Mouse (Mus musculus): ENCODE data around the gene Zcchc14. TPM values are rescaled to one million over a fixed set of nuclear protein-coding genes. Genes with fewer than 3 reads are reported as not detected.

Gene Zcchc14
- total RNA-seq, 1 experiment: 18.6 TPM

DNA sequence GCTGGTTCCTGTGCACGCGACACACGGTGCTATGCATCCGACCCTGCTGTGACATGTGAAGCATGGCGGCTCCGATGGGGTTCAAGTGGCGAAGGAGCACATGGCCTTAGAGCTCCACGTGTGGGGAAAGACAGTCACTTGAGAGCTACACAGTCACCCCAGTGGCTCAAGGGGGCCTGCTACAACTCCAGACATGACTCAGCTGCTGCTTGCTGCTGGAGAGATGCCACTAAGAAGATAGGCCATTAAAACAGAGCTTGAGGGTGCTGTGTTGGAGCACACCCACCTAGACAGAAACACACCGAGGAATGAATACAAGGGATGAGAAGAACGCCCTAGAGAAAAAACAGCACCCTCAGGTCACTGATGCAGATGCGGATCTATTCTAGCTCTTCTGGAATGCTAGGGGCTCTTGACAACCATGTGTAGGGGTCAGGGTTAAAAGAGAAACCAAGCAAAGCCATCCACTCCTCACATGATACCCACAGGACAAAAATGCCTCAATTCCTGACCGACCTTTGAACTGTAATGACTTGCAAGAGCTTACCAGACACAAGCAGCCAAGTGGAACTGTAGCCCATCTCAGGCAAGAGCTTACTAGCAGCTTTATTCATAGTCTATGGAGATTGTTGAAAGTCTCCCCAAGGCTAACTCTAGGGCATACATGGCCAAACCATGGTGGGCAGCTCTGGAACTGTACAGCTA is 5.0 kb downstream of the Zcchc14 start:
- no peak overlapping the region for H3K27ac ChIP-seq (ENCODE audit: insufficient read depth, low read depth, low read length, poor library complexity, severe bottlenecking)
- in situ Hi-C loops (cut with MboI; ENCODE audit: low sequenced_read_pairs in 2 of 2, unreplicated experiment in 2 of 2): no loop called here
- H3K4me3 ChIP-seq (ENCODE audit: insufficient read depth in 1 of 2, low read depth in 1 of 2, low read length in 2 of 2, poor library complexity in 1 of 2, severe bottlenecking in 1 of 2): no peak overlapping the region
- no peak for DNase-seq (ENCODE audit: low read depth, low spot score)
- no peaks in the 10 kb centered on the region for H3K9me3 ChIP-seq (ENCODE audit: control insufficient read depth, insufficient read depth, low read depth, low read length)
- H3K36me3 ChIP-seq (ENCODE audit: control insufficient read depth, insufficient read depth, low read length, poor library complexity, severe bottlenecking): peaks cover 12% of the 10 kb centered on the region; the same call in 1 of the 2 replicates
- H3K9ac ChIP-seq (ENCODE audit: insufficient read depth, low read depth, low read length, poor library complexity, severe bottlenecking): no peak overlapping the region
- TF ChIP-seq ZNF384 (IDR thresholded peaks at IDR 0.05; ENCODE audit: low read depth, low read length) (no peak), MAFK (IDR thresholded peaks at IDR 0.05; ENCODE audit: insufficient read depth, low read depth, low read length) (no peak), ZC3H11A (IDR thresholded peaks at IDR 0.05; ENCODE audit: borderline replicate concordance, low read depth, low read length) (no peak), HCFC1 (IDR thresholded peaks at IDR 0.05; ENCODE audit: borderline replicate concordance, insufficient read depth, low read length) (no peak), CHD2 (IDR thresholded peaks at IDR 0.05; ENCODE audit: low read depth, low read length) (no peak)
- peaks cover 0 to 23% of the 10 kb centered on the region in 2 experiments; a peak in 2 of 4 replicates for H3K4me1 ChIP-seq (ENCODE audit: control insufficient read depth in 2 of 2, insufficient read depth in 2 of 2, low read length in 2 of 2, poor library complexity in 1 of 2)

DNA sequence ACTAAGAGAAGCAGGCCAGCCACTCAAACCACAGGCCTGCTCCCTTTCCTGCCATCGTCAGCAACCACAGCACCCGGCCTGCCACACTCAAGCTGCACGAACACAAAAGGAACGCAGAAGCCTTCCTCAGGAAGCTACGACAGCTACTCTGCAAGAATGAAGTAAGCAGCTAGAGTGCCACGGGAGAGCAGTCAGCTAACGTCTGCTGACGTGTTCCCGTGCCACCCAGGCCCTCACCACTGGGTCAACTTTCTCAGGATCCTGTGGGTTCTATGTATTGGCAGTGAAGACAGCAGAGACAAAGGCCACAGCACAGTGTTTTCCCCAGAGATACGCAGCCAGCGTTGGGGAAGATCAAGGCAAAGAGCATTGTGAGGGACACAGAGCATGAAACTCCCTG is 9.3 kb downstream of the Zcchc14 start:
- DNase-seq (ENCODE audit: low read depth, low spot score): no peak
- peaks cover 0 to 8% of the 10 kb centered on the region in 2 experiments; a peak in 1 of 4 replicates for H3K4me1 ChIP-seq (ENCODE audit: control insufficient read depth in 2 of 2, insufficient read depth in 2 of 2, low read length in 2 of 2, poor library complexity in 1 of 2)
- in situ Hi-C loops (cut with MboI; ENCODE audit: low sequenced_read_pairs in 2 of 2, unreplicated experiment in 2 of 2): no loop called here
- no peaks in the 10 kb centered on the region for H3K9me3 ChIP-seq (ENCODE audit: control insufficient read depth, insufficient read depth, low read depth, low read length)
- no peak for TF ChIP-seq ZNF384 (IDR thresholded peaks at IDR 0.05; ENCODE audit: low read depth, low read length)
- no peak for TF ChIP-seq HCFC1 (IDR thresholded peaks at IDR 0.05; ENCODE audit: borderline replicate concordance, insufficient read depth, low read length)
- no peak for TF ChIP-seq MAFK (IDR thresholded peaks at IDR 0.05; ENCODE audit: insufficient read depth, low read depth, low read length)
- TF ChIP-seq CHD2 (IDR thresholded peaks at IDR 0.05; ENCODE audit: low read depth, low read length): no peak
- no peak for TF ChIP-seq ZC3H11A (IDR thresholded peaks at IDR 0.05; ENCODE audit: borderline replicate concordance, low read depth, low read length)
- no peaks in the 10 kb centered on the region; the same call in 1 of the 2 replicates for H3K36me3 ChIP-seq (ENCODE audit: control insufficient read depth, insufficient read depth, low read length, poor library complexity, severe bottlenecking)
- no peak overlapping the region for H3K9ac ChIP-seq (ENCODE audit: insufficient read depth, low read depth, low read length, poor library complexity, severe bottlenecking)
- no peak overlapping the region for H3K4me3 ChIP-seq (ENCODE audit: insufficient read depth in 1 of 2, low read depth in 1 of 2, low read length in 2 of 2, poor library complexity in 1 of 2, severe bottlenecking in 1 of 2)
- H3K27ac ChIP-seq (ENCODE audit: insufficient read depth, low read depth, low read length, poor library complexity, severe bottlenecking): no peak overlapping the region

DNA sequence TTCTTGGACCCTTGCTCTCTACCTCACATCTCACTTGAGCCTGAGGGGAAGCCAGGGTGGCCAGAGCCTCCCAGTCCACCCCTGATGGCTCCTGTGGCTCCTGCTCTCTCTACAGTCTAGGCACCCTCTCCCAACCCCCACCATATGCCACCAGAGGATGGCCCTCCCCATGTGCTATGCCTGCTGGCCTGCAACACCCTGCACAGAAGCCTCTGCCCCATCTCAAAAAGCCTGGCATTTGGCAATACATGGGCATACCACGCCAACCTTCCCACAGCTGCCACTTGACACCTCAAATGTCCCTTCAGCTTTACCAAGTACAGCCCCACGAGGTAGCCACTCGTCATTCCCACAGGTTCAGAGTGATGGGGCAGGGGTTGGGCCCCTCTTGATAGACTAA is 9.9 kb downstream of the Zcchc14 start:
- in situ Hi-C loops (cut with MboI; ENCODE audit: low sequenced_read_pairs in 2 of 2, unreplicated experiment in 2 of 2): no loop called here
- H3K27ac ChIP-seq (ENCODE audit: insufficient read depth, low read depth, low read length, poor library complexity, severe bottlenecking): no peak overlapping the region
- TF ChIP-seq HCFC1 (IDR thresholded peaks at IDR 0.05; ENCODE audit: borderline replicate concordance, insufficient read depth, low read length): no peak
- peaks cover 0 to 8% of the 10 kb centered on the region in 2 experiments; a peak in 1 of 4 replicates for H3K4me1 ChIP-seq (ENCODE audit: control insufficient read depth in 2 of 2, insufficient read depth in 2 of 2, low read length in 2 of 2, poor library complexity in 1 of 2)
- DNase-seq (ENCODE audit: low read depth, low spot score): no peak
- no peaks in the 10 kb centered on the region for H3K9me3 ChIP-seq (ENCODE audit: control insufficient read depth, insufficient read depth, low read depth, low read length)
- no peaks in the 10 kb centered on the region; the same call in 1 of the 2 replicates for H3K36me3 ChIP-seq (ENCODE audit: control insufficient read depth, insufficient read depth, low read length, poor library complexity, severe bottlenecking)
- H3K9ac ChIP-seq (ENCODE audit: insufficient read depth, low read depth, low read length, poor library complexity, severe bottlenecking): no peak overlapping the region
- H3K4me3 ChIP-seq (ENCODE audit: insufficient read depth in 1 of 2, low read depth in 1 of 2, low read length in 2 of 2, poor library complexity in 1 of 2, severe bottlenecking in 1 of 2): no peak overlapping the region

DNA sequence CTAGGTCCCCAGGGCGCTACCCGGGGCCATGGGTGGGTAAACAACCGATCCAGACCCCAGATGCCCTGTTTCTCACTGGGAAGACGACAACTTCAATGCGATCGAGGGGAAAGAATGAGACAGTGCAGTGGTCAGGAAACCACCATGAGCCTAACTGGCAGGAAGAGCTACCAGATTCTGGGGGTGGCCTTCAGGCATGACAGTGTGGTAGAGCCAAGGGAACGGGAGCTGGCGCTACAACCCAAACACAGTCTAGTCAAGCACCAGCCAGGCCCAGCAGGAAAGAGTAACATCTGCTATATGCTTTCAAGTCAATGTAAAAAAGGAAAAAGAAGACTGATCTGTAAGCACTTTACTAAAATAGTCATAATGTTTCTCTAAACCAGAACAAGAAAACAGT is 16.5 kb downstream of the Zcchc14 start:
- no peaks in the 10 kb centered on the region for H3K36me3 ChIP-seq (ENCODE audit: control insufficient read depth, insufficient read depth, low read length, poor library complexity, severe bottlenecking)
- no peak overlapping the region for H3K27ac ChIP-seq (ENCODE audit: insufficient read depth, low read depth, low read length, poor library complexity, severe bottlenecking)
- no peaks in the 10 kb centered on the region for H3K9me3 ChIP-seq (ENCODE audit: control insufficient read depth, insufficient read depth, low read depth, low read length)
- TF ChIP-seq CHD2 (IDR thresholded peaks at IDR 0.05; ENCODE audit: low read depth, low read length) (no peak), HCFC1 (IDR thresholded peaks at IDR 0.05; ENCODE audit: borderline replicate concordance, insufficient read depth, low read length) (no peak), ZC3H11A (IDR thresholded peaks at IDR 0.05; ENCODE audit: borderline replicate concordance, low read depth, low read length) (no peak), MAFK (IDR thresholded peaks at IDR 0.05; ENCODE audit: insufficient read depth, low read depth, low read length) (no peak), ZNF384 (IDR thresholded peaks at IDR 0.05; ENCODE audit: low read depth, low read length) (no peak)
- no peaks in the 10 kb centered on the region for H3K4me1 ChIP-seq (ENCODE audit: control insufficient read depth in 2 of 2, insufficient read depth in 2 of 2, low read length in 2 of 2, poor library complexity in 1 of 2)
- no peak overlapping the region for H3K9ac ChIP-seq (ENCODE audit: insufficient read depth, low read depth, low read length, poor library complexity, severe bottlenecking)
- in situ Hi-C loops (cut with MboI; ENCODE audit: low sequenced_read_pairs in 2 of 2, unreplicated experiment in 2 of 2): no loop called here
- no peak overlapping the region for H3K4me3 ChIP-seq (ENCODE audit: insufficient read depth in 1 of 2, low read depth in 1 of 2, low read length in 2 of 2, poor library complexity in 1 of 2, severe bottlenecking in 1 of 2)
- no peak for DNase-seq (ENCODE audit: low read depth, low spot score)

DNA sequence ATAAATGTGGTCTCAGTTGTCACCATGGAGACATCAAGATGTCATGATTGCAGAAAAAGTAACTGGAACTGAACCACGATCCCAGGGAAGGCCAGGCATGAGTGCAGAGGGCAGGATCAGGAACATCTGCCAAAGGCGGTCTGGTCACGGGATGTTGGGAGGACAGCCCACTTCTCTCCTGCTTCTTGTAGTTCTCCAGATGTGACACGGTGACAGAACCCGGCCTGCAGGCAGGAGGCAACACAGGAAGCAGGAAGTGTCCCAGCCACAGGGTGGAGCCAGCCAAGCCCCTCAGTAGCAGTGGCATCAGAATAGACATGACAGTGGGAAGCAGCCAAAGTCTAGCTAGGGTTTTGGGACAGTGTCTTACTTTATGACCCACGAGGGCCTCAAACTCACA is 17.2 kb downstream of the Zcchc14 start:
- TF ChIP-seq MAFK (IDR thresholded peaks at IDR 0.05; ENCODE audit: insufficient read depth, low read depth, low read length) (no peak), ZC3H11A (IDR thresholded peaks at IDR 0.05; ENCODE audit: borderline replicate concordance, low read depth, low read length) (no peak), CHD2 (IDR thresholded peaks at IDR 0.05; ENCODE audit: low read depth, low read length) (no peak), ZNF384 (IDR thresholded peaks at IDR 0.05; ENCODE audit: low read depth, low read length) (no peak), HCFC1 (IDR thresholded peaks at IDR 0.05; ENCODE audit: borderline replicate concordance, insufficient read depth, low read length) (no peak)
- H3K9ac ChIP-seq (ENCODE audit: insufficient read depth, low read depth, low read length, poor library complexity, severe bottlenecking): no peak overlapping the region
- no peak for DNase-seq (ENCODE audit: low read depth, low spot score)
- H3K9me3 ChIP-seq (ENCODE audit: control insufficient read depth, insufficient read depth, low read depth, low read length): no peaks in the 10 kb centered on the region
- in situ Hi-C loops (cut with MboI; ENCODE audit: low sequenced_read_pairs in 2 of 2, unreplicated experiment in 2 of 2): no loop called here
- no peaks in the 10 kb centered on the region for H3K4me1 ChIP-seq (ENCODE audit: control insufficient read depth in 2 of 2, insufficient read depth in 2 of 2, low read length in 2 of 2, poor library complexity in 1 of 2)
- no peak overlapping the region for H3K4me3 ChIP-seq (ENCODE audit: insufficient read depth in 1 of 2, low read depth in 1 of 2, low read length in 2 of 2, poor library complexity in 1 of 2, severe bottlenecking in 1 of 2)
- no peaks in the 10 kb centered on the region for H3K36me3 ChIP-seq (ENCODE audit: control insufficient read depth, insufficient read depth, low read length, poor library complexity, severe bottlenecking)
- H3K27ac ChIP-seq (ENCODE audit: insufficient read depth, low read depth, low read length, poor library complexity, severe bottlenecking): no peak overlapping the region

All from ES-E14 (cell line).